Mouse (Mus musculus) G1E (cell line): ENCODE measurements at regions not wholly inside any gene's neighbourhood (a gene's known extent, or its start where the extent isn't known, plus 50 kb on each side); places are given as distances from the start of the nearest gene placed in this dataset.

Source experiments
- ATAC-seq: 2 replicates; pipeline ENCODE4 v1.8.0; 2016; ENCODE audit warnings: mild to moderate bottlenecking; ENCODE audit not compliant: insufficient number of reproducible peaks, poor library complexity, low FRiP score, severe bottlenecking; ENCODE audit errors: extremely low read depth
- DNase-seq: peaks from one replicate; pipeline ENCODE4 v3.0.0; 2012; ENCODE audit warnings: low spot score
- H3K27me3 ChIP-seq: 2 replicates; pipeline ENCODE4 v1.6.1; 2012; ENCODE audit warnings: mild to moderate bottlenecking, low read length, inconsistent platforms; ENCODE audit not compliant: insufficient read depth
- H3K36me3 ChIP-seq: replicated peaks from 2 replicates; pipeline ENCODE3; 2012; ENCODE audit warnings: mild to moderate bottlenecking, inconsistent platforms
- H3K4me1 ChIP-seq: 2 replicates; pipeline ENCODE4 v1.6.1; 2012; ENCODE audit warnings: low read depth, low read length, inconsistent platforms, mixed read lengths; ENCODE audit not compliant: insufficient read depth
- H3K4me3 ChIP-seq: 2 replicates; pipeline ENCODE4 v1.5.1; 2012; ENCODE audit warnings: low read depth, mild to moderate bottlenecking, inconsistent platforms, low read length, moderate library complexity, mixed read lengths
- H3K9me3 ChIP-seq: replicated peaks from 2 replicates; pipeline ENCODE4 v1.6.1; 2012; ENCODE audit warnings: inconsistent platforms
- CTCF ChIP-seq: IDR thresholded peaks from 2 replicates; pipeline ENCODE4 v1.5.1; 2012; ENCODE audit warnings: low read depth, low read length, inconsistent platforms, mixed read lengths
- GATA1 ChIP-seq: IDR thresholded peaks from 2 replicates; pipeline ENCODE4 v1.6.1; 2012; ENCODE audit warnings: borderline replicate concordance, low read length, inconsistent platforms, mixed read lengths
- GATA2 ChIP-seq: IDR thresholded peaks from 2 replicates; pipeline ENCODE4 v1.6.1; 2012; ENCODE audit warnings: low read depth, low read length, inconsistent platforms, borderline replicate concordance
- POLR2AphosphoS5 ChIP-seq: IDR thresholded peaks from 2 replicates; pipeline ENCODE4 v1.6.1; 2012; ENCODE audit warnings: low read depth, low read length, inconsistent platforms; ENCODE audit not compliant: insufficient replicate concordance
- TAL1 ChIP-seq: conservative IDR thresholded peaks from 2 replicates; pipeline ENCODE4 v1.6.1; 2012; ENCODE audit warnings: low read depth, low read length, inconsistent platforms, mixed read lengths

DNA sequence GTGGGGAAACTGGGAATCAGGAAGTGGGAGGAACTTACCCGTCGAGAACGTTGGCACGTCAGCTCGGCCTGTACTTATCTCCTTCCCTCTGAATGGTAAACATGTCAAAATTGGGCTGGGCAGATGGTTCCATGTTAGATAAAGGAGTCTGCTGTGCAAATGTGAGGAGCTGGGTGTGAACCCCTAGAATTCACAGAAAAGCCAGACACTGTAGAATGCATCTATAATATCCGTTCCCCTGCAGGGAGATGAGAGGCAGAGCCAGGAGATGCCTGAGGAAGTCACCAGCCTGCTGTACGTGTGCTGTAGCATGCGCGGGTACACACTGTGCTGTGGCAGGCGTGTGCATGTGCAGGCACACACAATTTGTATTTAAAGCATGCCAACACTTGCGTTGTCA lies 381.0 kb downstream of the Matn1 start:
- TF ChIP-seq TAL1 (no peak), GATA2 (no peak)
- no peaks in the 10 kb centered on the region for H3K9me3 ChIP-seq
- DNase-seq = no peak
- no peak overlapping the region for H3K4me3 ChIP-seq
- H3K4me1 ChIP-seq = no peaks in the 10 kb centered on the region
- H3K27me3 ChIP-seq = no peaks in the 10 kb centered on the region
- no peak for ATAC-seq
- no peaks in the 10 kb centered on the region for H3K36me3 ChIP-seq

GRCm38 (mm10) chr4:131325609-131326008 lies 381.4 kb downstream of the Matn1 start:
- TF ChIP-seq CTCF (no peak), GATA2 (no peak), TAL1 (no peak), POLR2AphosphoS5 (no peak), GATA1 (no peak)
- Histone ChIP-seq H3K4me1 (no peaks in the 10 kb centered on the region), H3K9me3 (no peaks in the 10 kb centered on the region), H3K36me3 (no peaks in the 10 kb centered on the region), H3K27me3 (no peaks in the 10 kb centered on the region), H3K4me3 (no peak overlapping the region)
- DNase-seq = no peak
- ATAC-seq = no peak

GRCm38 (mm10) chr4:131329398-131329797 lies 385.2 kb downstream of the Matn1 start:
- Histone ChIP-seq H3K27me3 (peaks cover under 1% of the 10 kb centered on the region; the same call in 1 of the 2 replicates), H3K36me3 (no peaks in the 10 kb centered on the region), H3K4me3 (no peak overlapping the region), H3K4me1 (no peaks in the 10 kb centered on the region), H3K9me3 (no peaks in the 10 kb centered on the region)
- no peak for ATAC-seq
- no peak for DNase-seq
- no peak for TF ChIP-seq TAL1
- no peak for TF ChIP-seq GATA2
- no peak for TF ChIP-seq GATA1
- no peak for TF ChIP-seq CTCF
- TF ChIP-seq POLR2AphosphoS5 = no peak

DNA sequence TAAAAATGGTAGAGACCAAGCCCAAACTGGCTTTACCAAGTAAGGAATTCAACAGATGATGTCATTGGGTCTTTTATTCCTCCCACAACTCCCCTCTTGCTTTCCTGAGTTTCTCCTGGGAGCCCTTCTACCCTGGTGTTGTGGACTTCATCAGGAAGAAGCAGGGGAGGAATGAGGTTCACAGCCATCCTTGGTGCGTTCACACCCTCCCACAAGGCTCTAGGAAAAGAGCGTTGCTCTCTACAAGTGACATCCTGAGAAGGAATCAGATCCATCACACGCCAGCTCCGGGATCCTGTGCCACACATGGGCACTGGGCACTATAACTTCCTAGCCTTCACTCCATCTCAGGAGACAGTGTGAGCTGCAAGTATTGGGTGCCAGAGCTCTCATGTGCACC lies 387.5 kb downstream of the Matn1 start:
- no peaks in the 10 kb centered on the region for H3K9me3 ChIP-seq
- no peak overlapping the region for H3K4me3 ChIP-seq
- TF ChIP-seq TAL1 (no peak), CTCF (no peak), GATA1 (no peak), GATA2 (no peak), POLR2AphosphoS5 (no peak)
- DNase-seq (no peak), ATAC-seq (no peak)
- H3K36me3 ChIP-seq = no peaks in the 10 kb centered on the region
- no peaks in the 10 kb centered on the region for H3K4me1 ChIP-seq
- peaks cover 3% of the 10 kb centered on the region; the same call in 1 of the 2 replicates for H3K27me3 ChIP-seq

DNA sequence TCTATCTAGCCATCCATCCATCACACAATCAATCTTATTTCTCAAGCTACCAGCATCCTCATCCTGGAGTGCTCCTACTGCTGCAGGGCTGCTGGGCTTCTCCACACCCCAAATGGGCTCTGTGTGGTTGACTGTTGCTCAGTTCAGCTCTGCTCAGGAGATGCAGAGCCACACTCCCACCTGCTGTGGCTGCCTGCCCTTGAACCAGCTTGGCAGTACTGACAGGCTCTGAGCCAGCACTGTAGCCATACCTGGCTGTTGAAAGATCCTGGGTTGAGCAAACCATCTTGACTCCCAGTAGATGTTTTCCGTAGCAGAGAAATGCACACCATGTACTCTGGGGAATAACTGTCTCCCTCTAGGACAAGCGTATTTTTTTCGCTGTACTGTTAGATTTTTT lies 392.6 kb downstream of the Matn1 start:
- Histone ChIP-seq H3K4me1 (no peaks in the 10 kb centered on the region), H3K9me3 (no peaks in the 10 kb centered on the region), H3K4me3 (no peak overlapping the region), H3K27me3 (peaks cover 3% of the 10 kb centered on the region; the same call in 1 of the 2 replicates), H3K36me3 (no peaks in the 10 kb centered on the region)
- DNase-seq (no peak), ATAC-seq (no peak)
- no peak for TF ChIP-seq GATA2
- TF ChIP-seq POLR2AphosphoS5 = no peak
- no peak for TF ChIP-seq GATA1
- TF ChIP-seq TAL1 = no peak
- TF ChIP-seq CTCF = no peak

GRCm38 (mm10) chr4:131340993-131341695 lies 397.0 kb downstream of the Matn1 start:
- TF ChIP-seq CTCF = no peak
- TF ChIP-seq GATA2 = no peak
- TF ChIP-seq GATA1 = no peak
- TF ChIP-seq POLR2AphosphoS5 = no peak
- TF ChIP-seq TAL1 = no peak

More at GRCm38 (mm10) chr4:131340993-131341695, 397.0 kb downstream of the Matn1 start:
- no peaks in the 10 kb centered on the region for H3K36me3 ChIP-seq
- no peaks in the 10 kb centered on the region for H3K27me3 ChIP-seq
- H3K4me1 ChIP-seq = no peaks in the 10 kb centered on the region
- DNase-seq (no peak), ATAC-seq (no peak)
- no peaks in the 10 kb centered on the region for H3K9me3 ChIP-seq
- no peak overlapping the region for H3K4me3 ChIP-seq
